Mouse (Mus musculus) heart, embryonic 11.5 days (tissue): Measurements from ENCODE around the gene Naglu. TPM values are rescaled to one million over a fixed set of nuclear protein-coding genes. Genes with fewer than 3 reads are reported as not detected.
A peak's percentile ranks its signal among the peaks of the same experiment; 100 is the strongest.

Experiments
- ATAC-seq: fragments of 200-750 bp; cut with Nextera tagmentation; replicated peaks from 2 replicates; pipeline ENCODE4 v1.8.0; 2017; ENCODE audit warnings: moderate library complexity; ENCODE audit not compliant: insufficient number of reproducible peaks, low FRiP score, low TSS enrichment
- H3K27ac ChIP-seq: fragments of 300-500 bp; sonication (generic); 2 replicates; pipeline ENCODE4 v1.5.1; 2014; ENCODE audit warnings: mild to moderate bottlenecking, low read depth, low read length
- H3K27me3 ChIP-seq: fragments of 300-500 bp; sonication (generic); 2 replicates; pipeline ENCODE4 v1.6.1; 2014; ENCODE audit warnings: mild to moderate bottlenecking, low read length, mixed read lengths; ENCODE audit not compliant: control insufficient read depth, insufficient read depth
- H3K36me3 ChIP-seq: fragments of 300-500 bp; sonication (generic); 2 replicates; pipeline ENCODE4 v1.6.1; 2014; ENCODE audit warnings: mild to moderate bottlenecking, low read length, moderate library complexity, mixed read lengths; ENCODE audit not compliant: control insufficient read depth, insufficient read depth
- H3K4me1 ChIP-seq: fragments of 300-500 bp; sonication (generic); 2 replicates; pipeline ENCODE4 v1.6.1; 2014; ENCODE audit warnings: low read length; ENCODE audit not compliant: control insufficient read depth, insufficient read depth
- H3K4me2 ChIP-seq: fragments of 300-500 bp; sonication (generic); 2 replicates; pipeline ENCODE4 v1.6.1; 2014; ENCODE audit warnings: mild to moderate bottlenecking, moderate library complexity
- H3K4me3 ChIP-seq: fragments of 300-500 bp; sonication (generic); 2 replicates; pipeline ENCODE4 v1.5.1; 2014; ENCODE audit warnings: low read depth, low read length
- H3K9ac ChIP-seq: fragments of 300-500 bp; sonication (generic); 2 replicates; pipeline ENCODE4 v1.6.1; 2014; ENCODE audit warnings: mild to moderate bottlenecking, low read depth, low read length, moderate library complexity
- H3K9me3 ChIP-seq: fragments of 300-500 bp; sonication (generic); replicated peaks from 2 replicates; pipeline ENCODE4 v1.6.1; 2016; ENCODE audit warnings: low read length; ENCODE audit not compliant: control insufficient read depth
- whole genome bisulfite sequencing: fragments of 180-500 bp; shearing (Covaris S2); extraction: QIAGEN DNeasy Blood & Tissue Kit; methylation state at CpG from one replicate; pipeline ENCODE4 v1.1.7; 2014; ENCODE audit not compliant: insufficient replicate concordance; 5-methylcytosine and 5-hydroxymethylcytosine counted together
- polyA plus RNA-seq: library from polyadenylated mRNA; unstranded; fragments of >200 nt; fragmentation: Nextera tagmentation; extraction: Ambion mirVana; gene quantifications from 2 replicates; pipeline ENCODE4 v1.2.1, GENCODE M21; 2014

The Naglu gene
- polyA plus RNA-seq: 9.6 and 13.1 TPM in 2 replicates

GRCm38 (mm10) chr11:101069391-101070188, at the start of gene Naglu:
Naglu (plus strand) TSS chr11:101070012.
- Histone ChIP-seq H3K36me3 (no peaks in the 10 kb centered on the region), H3K9ac (peak within 1 kb of the TSS; percentile 75), H3K4me1 (peaks cover 20% of the 10 kb centered on the region), H3K27ac (no peak within 1 kb of the TSS), H3K27me3 (no peaks in the 10 kb centered on the region; the same call in 1 of the 2 replicates), H3K4me2 (peak within 1 kb of the TSS; percentile 98), H3K4me3 (peak within 1 kb of the TSS; percentile 79), H3K9me3 (no peaks in the 10 kb centered on the region)
- WGBS: 5% methylated on average over 35 of the region's 35 CpGs
- ATAC-seq: peak; percentile 74

GRCm38 (mm10) chr11:101023371-101023770, 46.4 kb upstream of the Naglu start:
- H3K36me3 ChIP-seq: peaks cover 33% of the 10 kb centered on the region
- no peak overlapping the region for H3K9ac ChIP-seq
- no peaks in the 10 kb centered on the region for H3K27me3 ChIP-seq
- no peaks in the 10 kb centered on the region for H3K9me3 ChIP-seq
- ATAC-seq: no peak
- no peak overlapping the region for H3K4me3 ChIP-seq
- peaks cover 7% of the 10 kb centered on the region for H3K4me1 ChIP-seq
- 92% methylated on average over 12 of the region's 12 CpGs for WGBS
- H3K27ac ChIP-seq: no peak overlapping the region
- no peak overlapping the region for H3K4me2 ChIP-seq

- Histone ChIP-seq H3K9me3 (no peaks in the 10 kb centered on the region), H3K36me3 (peaks cover 27% of the 10 kb centered on the region), H3K4me2 (no peak overlapping the region), H3K27me3 (no peaks in the 10 kb centered on the region), H3K4me3 (no peak overlapping the region), H3K27ac (no peak overlapping the region), H3K4me1 (peaks cover 14% of the 10 kb centered on the region), H3K9ac (no peak overlapping the region)
- no peak for ATAC-seq
- WGBS: 93% methylated on average over 4 of the region's 4 CpGs
Measured at GRCm38 (mm10) chr11:101024001-101024400, 45.8 kb upstream of the Naglu start.

GRCm38 (mm10) chr11:101027121-101027520, 42.7 kb upstream of the Naglu start:
- WGBS: 83% methylated on average over 11 of the region's 11 CpGs

GRCm38 (mm10) chr11:101029320-101029719, 40.5 kb upstream of the Naglu start:
- H3K4me1 ChIP-seq: peaks cover 24% of the 10 kb centered on the region
- no peaks in the 10 kb centered on the region for H3K9me3 ChIP-seq
- no peak for ATAC-seq
- 89% methylated on average over 8 of the region's 8 CpGs for WGBS
- H3K27me3 ChIP-seq: no peaks in the 10 kb centered on the region
- peaks cover 16% of the 10 kb centered on the region for H3K36me3 ChIP-seq
- H3K27ac ChIP-seq: peak overlapping the region; percentile 74; the same call in 1 of the 2 replicates
- H3K4me2 ChIP-seq: no peak overlapping the region
- no peak overlapping the region for H3K9ac ChIP-seq
- no peak overlapping the region for H3K4me3 ChIP-seq

More at GRCm38 (mm10) chr11:101027121-101027520, 42.7 kb upstream of the Naglu start:
- peaks cover 24% of the 10 kb centered on the region for H3K4me1 ChIP-seq
- no peaks in the 10 kb centered on the region for H3K9me3 ChIP-seq
- H3K27ac ChIP-seq: no peak overlapping the region
- no peak overlapping the region for H3K9ac ChIP-seq
- no peak overlapping the region for H3K4me3 ChIP-seq
- H3K27me3 ChIP-seq: no peaks in the 10 kb centered on the region
- no peak for ATAC-seq
- no peak overlapping the region for H3K4me2 ChIP-seq
- peaks cover 19% of the 10 kb centered on the region for H3K36me3 ChIP-seq

- WGBS: 50% methylated on average over 10 of the region's 10 CpGs
- H3K4me2 ChIP-seq: no peak overlapping the region
- no peaks in the 10 kb centered on the region for H3K27me3 ChIP-seq
- H3K9me3 ChIP-seq: no peaks in the 10 kb centered on the region
- H3K4me3 ChIP-seq: no peak overlapping the region
- no peak overlapping the region for H3K9ac ChIP-seq
- ATAC-seq: peak; percentile 42; the same call in 1 of the 2 replicates
- H3K27ac ChIP-seq: peak overlapping the region; percentile 95
- peaks cover 17% of the 10 kb centered on the region for H3K36me3 ChIP-seq
- H3K4me1 ChIP-seq: peaks cover 24% of the 10 kb centered on the region
Measured at GRCm38 (mm10) chr11:101030136-101030807, 39.5 kb upstream of the Naglu start.

GRCm38 (mm10) chr11:101030808-101031156, 39.0 kb upstream of the Naglu start:
- 72% methylated on average over 4 of the region's 4 CpGs for WGBS
- Histone ChIP-seq H3K9me3 (no peaks in the 10 kb centered on the region), H3K9ac (no peak overlapping the region), H3K27me3 (no peaks in the 10 kb centered on the region), H3K36me3 (peaks cover 17% of the 10 kb centered on the region), H3K4me2 (no peak overlapping the region), H3K4me3 (no peak overlapping the region), H3K4me1 (peaks cover 24% of the 10 kb centered on the region), H3K27ac (peak overlapping the region; percentile 95)
- no peak for ATAC-seq

- WGBS: 96% methylated on average over 1 of the region's 1 CpGs
- H3K9ac ChIP-seq: no peak overlapping the region
- H3K4me1 ChIP-seq: peaks cover 24% of the 10 kb centered on the region
- H3K9me3 ChIP-seq: no peaks in the 10 kb centered on the region
- peak overlapping the region; percentile 95; the same call in 1 of the 2 replicates for H3K27ac ChIP-seq
- H3K4me2 ChIP-seq: no peak overlapping the region
- no peak overlapping the region for H3K4me3 ChIP-seq
- peaks cover 14% of the 10 kb centered on the region for H3K36me3 ChIP-seq
- no peaks in the 10 kb centered on the region for H3K27me3 ChIP-seq
- no peak for ATAC-seq
Measured at GRCm38 (mm10) chr11:101031470-101031869, 38.3 kb upstream of the Naglu start.
